Mouse (Mus musculus): ENCODE results near the gene Enox1.

The Enox1 gene

GRCm38 (mm10) chr14:77375618-77376017, 219.1 kb downstream of the Enox1 start:
- DNase-seq (ENCODE audit: low spot score) = no peak

- DNase-seq (ENCODE audit: low spot score) = no peak
Observed at GRCm38 (mm10) chr14:77376731-77377130, 220.2 kb downstream of the Enox1 start.

GRCm38 (mm10) chr14:77377439-77377838, 220.9 kb downstream of the Enox1 start:
- no peak for DNase-seq (ENCODE audit: low spot score)

GRCm38 (mm10) chr14:77377873-77378272, 221.3 kb downstream of the Enox1 start:
- DNase-seq (ENCODE audit: low spot score) = no peak

GRCm38 (mm10) chr14:77381532-77381931, 225.0 kb downstream of the Enox1 start:
- DNase-seq (ENCODE audit: low spot score) = no peak

- no peak for DNase-seq (ENCODE audit: low spot score)
Observed at GRCm38 (mm10) chr14:77385621-77386020, 229.1 kb downstream of the Enox1 start.

GRCm38 (mm10) chr14:77387877-77388276, 231.3 kb downstream of the Enox1 start:
- DNase-seq (ENCODE audit: low spot score) = no peak

- no peak for DNase-seq (ENCODE audit: low spot score)
Observed at GRCm38 (mm10) chr14:77389276-77389675, 232.7 kb downstream of the Enox1 start.

GRCm38 (mm10) chr14:77392476-77392875, 235.9 kb downstream of the Enox1 start:
- DNase-seq (ENCODE audit: low spot score) = no peak

- no peak for DNase-seq (ENCODE audit: low spot score)
Observed at GRCm38 (mm10) chr14:77406241-77407114, 249.9 kb downstream of the Enox1 start.

- no peak for DNase-seq (ENCODE audit: low spot score)
Observed at GRCm38 (mm10) chr14:77409271-77409940, 252.8 kb downstream of the Enox1 start.

GRCm38 (mm10) chr14:77410354-77410753, 253.8 kb downstream of the Enox1 start:
- DNase-seq (ENCODE audit: low spot score) = no peak

GRCm38 (mm10) chr14:77413106-77413505, 256.5 kb downstream of the Enox1 start:
- no peak for DNase-seq (ENCODE audit: low spot score)

GRCm38 (mm10) chr14:77416358-77416757, 259.8 kb downstream of the Enox1 start:
- DNase-seq (ENCODE audit: low spot score) = no peak

GRCm38 (mm10) chr14:77421031-77421430, 264.5 kb downstream of the Enox1 start:
- DNase-seq (ENCODE audit: low spot score) = no peak

GRCm38 (mm10) chr14:77423194-77423593, 266.6 kb downstream of the Enox1 start:
- DNase-seq (ENCODE audit: low spot score) = no peak

- no peak for DNase-seq (ENCODE audit: low spot score)
Observed at GRCm38 (mm10) chr14:77439426-77439825, 282.9 kb downstream of the Enox1 start.

- no peak for DNase-seq (ENCODE audit: low spot score)
Observed at GRCm38 (mm10) chr14:77440805-77441204, 284.2 kb downstream of the Enox1 start.

GRCm38 (mm10) chr14:77441541-77441940, 285.0 kb downstream of the Enox1 start:
- DNase-seq (ENCODE audit: low spot score) = no peak

GRCm38 (mm10) chr14:77448001-77448400, 291.4 kb downstream of the Enox1 start:
- DNase-seq (ENCODE audit: low spot score) = no peak

- DNase-seq (ENCODE audit: low spot score) = no peak
Observed at GRCm38 (mm10) chr14:77451916-77452315, 295.4 kb downstream of the Enox1 start.

- no peak for DNase-seq (ENCODE audit: low spot score)
Observed at GRCm38 (mm10) chr14:77456066-77456465, 299.5 kb downstream of the Enox1 start.

GRCm38 (mm10) chr14:77456876-77457275, 300.3 kb downstream of the Enox1 start:
- DNase-seq (ENCODE audit: low spot score) = no peak

Measured in T-cell, adult 2 months (primary cell).